Mouse (Mus musculus) embryonic facial prominence, embryonic 10.5 days (tissue): ENCODE results near the gene Khdrbs1. TPM values are rescaled to one million over a fixed set of nuclear protein-coding genes. Genes with fewer than 3 reads are reported as not detected.
A peak's percentile ranks its signal among the peaks of the same experiment; 100 is the strongest.
"Not testable (repeated sequence)": the region's sequence is repeated elsewhere in the genome, so short reads cannot be mapped to it uniquely, and the experiment has no call there.

Experiments used
- DNase-seq: peaks from one replicate; pipeline ENCODE4 v3.0.0-alpha.2; 2017; ENCODE audit warnings: low spot score
- H3K27ac ChIP-seq: fragments of 300-500 bp; sonication (generic); replicated peaks from 2 replicates; pipeline ENCODE4 v1.5.1; 2016; ENCODE audit warnings: mild to moderate bottlenecking
- H3K27me3 ChIP-seq: fragments of 300-500 bp; sonication (generic); replicated peaks from 2 replicates; pipeline ENCODE4 v1.6.1; 2016; ENCODE audit warnings: low read depth, mild to moderate bottlenecking; ENCODE audit not compliant: poor library complexity, severe bottlenecking
- H3K36me3 ChIP-seq: fragments of 300-500 bp; sonication (generic); replicated peaks from 2 replicates; pipeline ENCODE4 v1.6.1; 2016; ENCODE audit warnings: mild to moderate bottlenecking, moderate library complexity
- H3K4me1 ChIP-seq: fragments of 300-500 bp; sonication (generic); 2 replicates; pipeline ENCODE4 v1.6.1; 2016
- H3K4me3 ChIP-seq: fragments of 300-500 bp; sonication (generic); 2 replicates; pipeline ENCODE4 v1.5.1; 2016; ENCODE audit warnings: mild to moderate bottlenecking, moderate library complexity
- H3K9me3 ChIP-seq: fragments of 300-500 bp; sonication (generic); 2 replicates; pipeline ENCODE4 v1.6.1; 2016; ENCODE audit warnings: mild to moderate bottlenecking
- WGBS: fragments of 180-500 bp; shearing (Covaris S2); methylation state at CpG from one replicate; pipeline ENCODE4 v1.1.7; 2016; 5-methylcytosine and 5-hydroxymethylcytosine counted together
- polyA plus RNA-seq: library from polyadenylated mRNA; unstranded; fragments of >200 nt; fragmentation: Nextera tagmentation; extraction: Ambion mirVana; gene quantifications from 2 replicates; pipeline ENCODE4 v1.2.1, GENCODE M21; 2016

Gene Khdrbs1
- polyA plus RNA-seq, 1 experiment from 2014 or later: 166 TPM

DNA sequence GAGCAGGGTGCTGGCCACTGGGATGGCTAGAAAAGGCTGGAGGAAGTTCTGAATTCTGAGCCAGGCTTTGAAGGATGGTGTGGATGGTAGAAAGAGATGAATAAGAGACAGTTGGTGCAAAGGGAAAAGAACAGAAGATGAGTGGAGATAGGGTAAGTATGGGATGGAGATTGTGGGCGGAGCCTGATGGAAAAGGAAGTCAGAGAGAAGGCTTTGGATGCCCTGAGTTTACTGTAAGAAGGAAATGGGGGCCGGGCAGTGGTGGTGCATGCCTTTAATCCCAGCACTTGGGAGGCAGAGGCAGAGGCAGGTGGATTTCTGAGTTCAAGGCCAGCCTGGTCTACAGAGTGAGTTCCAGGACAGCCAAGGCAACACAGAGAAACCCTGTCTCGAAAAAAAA, 26.6 kb upstream of the Khdrbs1 start:
- Histone ChIP-seq H3K27me3 (peaks cover 31% of the 10 kb centered on the region), H3K4me1 (peaks cover 29% of the 10 kb centered on the region)
- DNase-seq, H3K4me3 ChIP-seq, H3K36me3 ChIP-seq, H3K9me3 ChIP-seq, H3K27ac ChIP-seq: not testable (repeated sequence)
- 74% methylated on average over 3 of the region's 3 CpGs for WGBS

GRCm38 (mm10) chr4:129767782-129768181, 25.7 kb upstream of the Khdrbs1 start:
- Histone ChIP-seq H3K4me1 (peaks cover 24% of the 10 kb centered on the region), H3K27ac (no peak overlapping the region), H3K36me3 (no peaks in the 10 kb centered on the region), H3K9me3 (no peaks in the 10 kb centered on the region), H3K4me3 (no peak overlapping the region), H3K27me3 (peaks cover 26% of the 10 kb centered on the region; the same call in 1 of the 2 replicates)
- 89% methylated on average over 8 of the region's 8 CpGs for WGBS
- no peak for DNase-seq

DNA sequence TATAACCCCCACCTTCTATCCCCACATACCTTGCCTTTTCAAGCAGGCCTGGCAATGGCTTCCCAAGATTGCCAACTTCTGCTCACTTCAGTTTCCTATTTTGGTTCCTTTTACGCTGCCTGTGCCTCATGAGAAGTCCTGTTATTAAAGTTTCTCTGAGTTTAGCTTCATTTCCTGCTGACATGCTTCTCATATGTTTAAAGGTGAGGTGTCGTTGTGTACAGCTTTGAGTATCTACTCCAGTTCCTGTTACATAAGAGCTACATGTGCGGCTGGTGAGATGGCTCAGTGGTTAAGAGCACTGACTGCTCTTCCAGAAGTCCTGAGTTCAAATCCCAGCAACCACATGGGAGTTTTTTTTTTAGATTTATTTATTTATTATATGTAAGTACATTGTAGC, 23.2 kb upstream of the Khdrbs1 start:
- peaks cover 2% of the 10 kb centered on the region; the same call in 1 of the 2 replicates for H3K27me3 ChIP-seq
- 0 out of 2 replicates have a peak, but pooled peaks cover under 1% of the 10 kb centered on the region for H3K4me1 ChIP-seq
- no peaks in the 10 kb centered on the region for H3K36me3 ChIP-seq
- no peak for DNase-seq
- WGBS: 89% methylated on average over 3 of the region's 3 CpGs
- H3K27ac ChIP-seq: no peak overlapping the region
- H3K4me3 ChIP-seq: no peak overlapping the region
- H3K9me3 ChIP-seq: no peaks in the 10 kb centered on the region

DNA sequence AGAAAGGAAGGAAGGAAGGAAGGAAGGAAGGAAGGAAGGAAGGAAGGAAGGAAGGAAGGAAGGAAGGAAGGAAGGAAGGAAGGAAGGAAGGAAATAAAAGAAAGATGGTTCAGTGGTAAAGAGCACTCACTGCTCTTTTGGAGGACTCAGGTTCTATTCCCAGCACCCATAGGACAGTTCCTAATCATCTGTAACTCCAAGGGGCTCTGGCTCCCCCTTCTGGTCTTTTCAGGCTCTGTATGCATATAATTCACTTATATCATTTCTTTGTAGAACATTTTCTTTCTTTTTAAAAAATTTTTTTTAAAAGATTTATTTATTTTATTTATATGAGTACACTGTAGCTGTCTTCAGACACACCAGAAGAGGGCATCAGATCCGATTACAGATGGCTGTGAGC, 20.4 kb upstream of the Khdrbs1 start:
- not testable (repeated sequence) for H3K4me1 ChIP-seq, H3K9me3 ChIP-seq, H3K36me3 ChIP-seq, H3K27me3 ChIP-seq, H3K4me3 ChIP-seq, H3K27ac ChIP-seq, DNase-seq
- WGBS: 75% methylated on average over 1 of the region's 1 CpGs

- Histone ChIP-seq H3K4me3 (no peak overlapping the region), H3K9me3 (no peaks in the 10 kb centered on the region), H3K36me3 (no peaks in the 10 kb centered on the region), H3K27me3 (no peaks in the 10 kb centered on the region), H3K4me1 (no peaks in the 10 kb centered on the region), H3K27ac (no peak overlapping the region)
- DNase-seq: no peak
- 93% methylated on average over 12 of the region's 12 CpGs for WGBS
Observed at GRCm38 (mm10) chr4:129761606-129762005, 19.5 kb upstream of the Khdrbs1 start.

- 67% methylated on average over 1 of the region's 1 CpGs for WGBS
- Histone ChIP-seq H3K27me3 (no peaks in the 10 kb centered on the region), H3K36me3 (no peaks in the 10 kb centered on the region), H3K4me3 (no peak overlapping the region), H3K4me1 (peaks cover 25% of the 10 kb centered on the region), H3K27ac (no peak overlapping the region), H3K9me3 (no peaks in the 10 kb centered on the region)
- DNase-seq: no peak
Observed at GRCm38 (mm10) chr4:129755455-129755854, 13.4 kb upstream of the Khdrbs1 start.

- WGBS: 67% methylated on average over 3 of the region's 3 CpGs
- Histone ChIP-seq H3K9me3 (no peaks in the 10 kb centered on the region), H3K27ac (peak overlapping the region; percentile 6; the same call in 1 of the 2 replicates), H3K27me3 (no peaks in the 10 kb centered on the region), H3K36me3 (no peaks in the 10 kb centered on the region), H3K4me1 (peaks cover 27% of the 10 kb centered on the region), H3K4me3 (no peak overlapping the region)
- DNase-seq: no peak
Observed at GRCm38 (mm10) chr4:129754742-129755141, 12.6 kb upstream of the Khdrbs1 start.

- peaks cover 32% of the 10 kb centered on the region for H3K4me1 ChIP-seq
- no peak overlapping the region for H3K4me3 ChIP-seq
- no peaks in the 10 kb centered on the region for H3K36me3 ChIP-seq
- 21% methylated on average over 5 of the region's 5 CpGs for WGBS
- H3K27ac ChIP-seq: no peak overlapping the region
- DNase-seq: no peak
- H3K9me3 ChIP-seq: no peaks in the 10 kb centered on the region
- H3K27me3 ChIP-seq: no peaks in the 10 kb centered on the region
Observed at GRCm38 (mm10) chr4:129750430-129750829, 8.3 kb upstream of the Khdrbs1 start.

- Histone ChIP-seq H3K4me1 (peaks cover 30% of the 10 kb centered on the region), H3K27ac (no peak overlapping the region), H3K36me3 (no peaks in the 10 kb centered on the region), H3K4me3 (no peak overlapping the region), H3K27me3 (no peaks in the 10 kb centered on the region), H3K9me3 (no peaks in the 10 kb centered on the region)
- WGBS: 81% methylated on average over 3 of the region's 3 CpGs
- DNase-seq: no peak
Observed at GRCm38 (mm10) chr4:129746591-129746990, 4.5 kb upstream of the Khdrbs1 start.

DNA sequence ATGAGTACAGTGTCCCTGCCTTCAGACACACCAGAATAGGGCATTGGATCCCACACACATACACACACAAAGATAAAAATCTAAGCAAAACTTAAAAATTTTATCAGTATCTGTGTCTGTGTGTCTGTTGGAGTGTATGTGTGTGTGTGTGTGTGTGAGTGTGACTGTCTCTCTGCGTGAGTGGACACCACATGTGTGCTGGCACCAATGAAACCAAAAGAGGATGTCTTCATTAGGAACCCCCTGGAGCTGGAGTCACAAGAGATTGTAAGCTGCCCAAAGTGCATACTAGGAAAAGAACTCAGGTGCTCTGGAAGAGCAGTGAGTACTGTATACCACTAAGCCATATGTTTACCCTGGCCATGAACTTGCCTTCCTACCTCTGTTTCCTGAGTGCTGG, 4.0 kb upstream of the Khdrbs1 start:
- no peaks in the 10 kb centered on the region for H3K27me3 ChIP-seq
- no peak for DNase-seq
- WGBS: 76% methylated on average over 1 of the region's 1 CpGs
- no peak overlapping the region for H3K4me3 ChIP-seq
- no peak overlapping the region for H3K27ac ChIP-seq
- no peaks in the 10 kb centered on the region for H3K36me3 ChIP-seq
- no peaks in the 10 kb centered on the region for H3K9me3 ChIP-seq
- peaks cover 28% of the 10 kb centered on the region for H3K4me1 ChIP-seq

- Histone ChIP-seq H3K4me1 (peaks cover 29% of the 10 kb centered on the region), H3K36me3 (peaks cover 15% of the 10 kb centered on the region), H3K9me3 (no peaks in the 10 kb centered on the region), H3K27ac (peak overlapping the region; percentile 98), H3K4me3 (peak overlapping the region; percentile 81), H3K27me3 (no peaks in the 10 kb centered on the region)
- 52% methylated on average over 2 of the region's 2 CpGs for WGBS
- peak; percentile 19 for DNase-seq
Observed at GRCm38 (mm10) chr4:129743494-129743893, 1.4 kb upstream of the Khdrbs1 start.

- no peak for DNase-seq
- Histone ChIP-seq H3K27ac (peak overlapping the region; percentile 98), H3K9me3 (no peaks in the 10 kb centered on the region), H3K4me3 (peak overlapping the region; percentile 81), H3K4me1 (peaks cover 29% of the 10 kb centered on the region), H3K27me3 (no peaks in the 10 kb centered on the region), H3K36me3 (peaks cover 19% of the 10 kb centered on the region)
- WGBS: 8% methylated on average over 7 of the region's 7 CpGs
Observed at GRCm38 (mm10) chr4:129743010-129743390, 897 bp upstream of the Khdrbs1 start.

GRCm38 (mm10) chr4:129741974-129742231, 200 bp downstream of the Khdrbs1 start:
- no peak for DNase-seq
- peaks cover 27% of the 10 kb centered on the region for H3K36me3 ChIP-seq
- 0% methylated on average over 34 of the region's 34 CpGs for WGBS
- H3K4me3 ChIP-seq: peak overlapping the region; percentile 81
- H3K9me3 ChIP-seq: no peaks in the 10 kb centered on the region
- peaks cover 33% of the 10 kb centered on the region for H3K4me1 ChIP-seq
- H3K27me3 ChIP-seq: no peaks in the 10 kb centered on the region
- peak overlapping the region; percentile 98 for H3K27ac ChIP-seq
